Mouse (Mus musculus): ENCODE data around the gene Negr1. TPM values are rescaled to one million over a fixed set of nuclear protein-coding genes. Genes with fewer than 3 reads are reported as not detected.

Negr1 gene
- polyA plus RNA-seq, 1 experiment = 1.7 TPM

GRCm38 (mm10) chr3:157116024-157116423, 554.4 kb downstream of the Negr1 start:
- no peaks in the 10 kb centered on the region for H3K36me3 ChIP-seq (ENCODE audit: control insufficient read depth, insufficient read depth, low read length)
- H3K27ac ChIP-seq (ENCODE audit: insufficient read depth, low read depth, low read length) = no peak overlapping the region
- WGBS = 94% methylated on average over 1 of the region's 1 CpGs
- no peaks in the 10 kb centered on the region for H3K4me1 ChIP-seq (ENCODE audit: control insufficient read depth, insufficient read depth, low read length)
- DNase-seq = no peak
- TF ChIP-seq POLR2A (IDR thresholded peaks at IDR 0.05; ENCODE audit: low read depth, low read length) = no peak
- no peak for TF ChIP-seq CTCF (conservative IDR thresholded peaks at IDR 0.05; ENCODE audit: insufficient read depth, insufficient read length, low read depth, low read length)
- no peaks in the 10 kb centered on the region for H3K27me3 ChIP-seq (replicated peaks; ENCODE audit: control insufficient read depth, insufficient read depth, low read length)
- no peak overlapping the region for H3K4me3 ChIP-seq (ENCODE audit: insufficient read depth, low read depth, low read length)

GRCm38 (mm10) chr3:157119916-157120315, 558.3 kb downstream of the Negr1 start:
- Histone ChIP-seq H3K36me3 (ENCODE audit: control insufficient read depth, insufficient read depth, low read length) (no peaks in the 10 kb centered on the region), H3K4me1 (ENCODE audit: control insufficient read depth, insufficient read depth, low read length) (no peaks in the 10 kb centered on the region), H3K27me3 (replicated peaks; ENCODE audit: control insufficient read depth, insufficient read depth, low read length) (no peaks in the 10 kb centered on the region), H3K4me3 (ENCODE audit: insufficient read depth, low read depth, low read length) (no peak overlapping the region), H3K27ac (ENCODE audit: insufficient read depth, low read depth, low read length) (no peak overlapping the region)
- TF ChIP-seq POLR2A (IDR thresholded peaks at IDR 0.05; ENCODE audit: low read depth, low read length) (no peak), CTCF (conservative IDR thresholded peaks at IDR 0.05; ENCODE audit: insufficient read depth, insufficient read length, low read depth, low read length) (no peak)
- WGBS = 77% methylated on average over 2 of the region's 2 CpGs
- DNase-seq = no peak

GRCm38 (mm10) chr3:157146124-157146855, 584.7 kb downstream of the Negr1 start:
- no peak overlapping the region for H3K27ac ChIP-seq (ENCODE audit: insufficient read depth, low read depth, low read length)
- no peak for DNase-seq
- H3K36me3 ChIP-seq (ENCODE audit: control insufficient read depth, insufficient read depth, low read length) = no peaks in the 10 kb centered on the region
- TF ChIP-seq CTCF (conservative IDR thresholded peaks at IDR 0.05; ENCODE audit: insufficient read depth, insufficient read length, low read depth, low read length) (no peak), POLR2A (IDR thresholded peaks at IDR 0.05; ENCODE audit: low read depth, low read length) (no peak)
- no peaks in the 10 kb centered on the region for H3K27me3 ChIP-seq (replicated peaks; ENCODE audit: control insufficient read depth, insufficient read depth, low read length)
- H3K4me1 ChIP-seq (ENCODE audit: control insufficient read depth, insufficient read depth, low read length) = no peaks in the 10 kb centered on the region
- no peak overlapping the region for H3K4me3 ChIP-seq (ENCODE audit: insufficient read depth, low read depth, low read length)
- 81% methylated on average over 14 of the region's 14 CpGs for WGBS

DNA sequence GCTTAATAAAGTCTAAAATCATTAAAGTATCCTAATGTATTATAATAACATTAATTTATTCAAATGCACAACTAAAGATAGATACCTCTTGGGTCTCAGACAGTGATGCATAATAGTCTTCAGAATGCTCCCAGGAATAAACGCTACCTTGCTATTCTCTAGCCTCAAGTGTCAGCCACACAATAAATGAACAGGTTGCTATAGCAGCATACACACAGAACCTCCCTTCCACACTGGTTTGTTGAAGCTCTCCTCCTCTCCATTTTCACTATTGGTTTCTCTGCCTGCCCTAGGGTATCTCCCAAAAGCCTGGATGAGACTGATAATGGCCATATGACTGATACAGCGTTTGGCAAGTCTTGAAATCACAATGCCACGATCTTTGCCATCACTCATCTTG, 593.3 kb downstream of the Negr1 start:
- H3K4me1 ChIP-seq (ENCODE audit: control insufficient read depth, insufficient read depth, low read length) = no peaks in the 10 kb centered on the region
- no peaks in the 10 kb centered on the region for H3K36me3 ChIP-seq (ENCODE audit: control insufficient read depth, insufficient read depth, low read length)
- H3K27me3 ChIP-seq (replicated peaks; ENCODE audit: control insufficient read depth, insufficient read depth, low read length) = no peaks in the 10 kb centered on the region
- no peak overlapping the region for H3K4me3 ChIP-seq (ENCODE audit: insufficient read depth, low read depth, low read length)
- H3K27ac ChIP-seq (ENCODE audit: insufficient read depth, low read depth, low read length) = no peak overlapping the region
- no peak for TF ChIP-seq POLR2A (IDR thresholded peaks at IDR 0.05; ENCODE audit: low read depth, low read length)
- TF ChIP-seq CTCF (conservative IDR thresholded peaks at IDR 0.05; ENCODE audit: insufficient read depth, insufficient read length, low read depth, low read length) = no peak
- WGBS = 80% methylated on average over 3 of the region's 3 CpGs
- no peak for DNase-seq

- H3K4me3 ChIP-seq (ENCODE audit: insufficient read depth, low read depth, low read length) = no peak overlapping the region
- DNase-seq = no peak
- no peaks in the 10 kb centered on the region for H3K27me3 ChIP-seq (replicated peaks; ENCODE audit: control insufficient read depth, insufficient read depth, low read length)
- no peaks in the 10 kb centered on the region for H3K36me3 ChIP-seq (ENCODE audit: control insufficient read depth, insufficient read depth, low read length)
- TF ChIP-seq CTCF (conservative IDR thresholded peaks at IDR 0.05; ENCODE audit: insufficient read depth, insufficient read length, low read depth, low read length) (no peak), POLR2A (IDR thresholded peaks at IDR 0.05; ENCODE audit: low read depth, low read length) (no peak)
- no peak overlapping the region for H3K27ac ChIP-seq (ENCODE audit: insufficient read depth, low read depth, low read length)
- no peaks in the 10 kb centered on the region for H3K4me1 ChIP-seq (ENCODE audit: control insufficient read depth, insufficient read depth, low read length)
Measured at GRCm38 (mm10) chr3:157155513-157155912, 593.9 kb downstream of the Negr1 start.

DNA sequence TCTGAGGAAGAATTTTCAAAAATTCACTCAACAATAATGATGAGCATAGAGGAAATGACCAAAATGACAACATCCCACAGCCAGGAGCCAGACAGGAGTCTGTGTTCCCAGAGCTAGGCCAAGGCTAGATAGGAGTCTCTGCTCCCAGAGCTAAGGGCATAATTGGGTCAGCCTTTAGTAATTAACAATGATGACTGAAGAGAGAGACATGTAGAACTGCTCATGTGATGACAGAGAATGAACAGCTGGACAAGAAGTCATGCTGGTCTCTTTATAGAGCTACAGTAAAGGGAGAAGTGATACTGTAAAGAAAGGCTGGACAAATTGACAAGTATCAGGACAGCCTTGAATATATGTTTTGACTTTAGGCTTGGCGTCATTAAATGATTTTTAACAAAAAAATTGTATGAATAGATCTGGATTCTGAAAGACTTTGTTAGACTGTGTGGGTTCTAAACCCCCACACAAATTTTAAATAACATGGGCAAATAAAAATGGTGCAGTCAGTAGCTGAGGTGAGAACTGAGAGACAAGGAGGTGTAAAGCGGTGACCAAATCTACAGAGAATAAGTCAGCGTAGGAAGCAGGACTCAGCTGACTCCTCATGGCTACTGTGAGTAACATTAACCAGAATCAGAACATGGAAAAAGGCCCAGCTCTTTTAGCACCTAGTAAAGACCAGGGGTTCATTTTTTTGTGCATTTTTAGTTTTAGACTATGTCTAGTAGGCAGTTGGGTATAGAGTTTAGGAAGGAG, 603.4 kb downstream of the Negr1 start:
- no peak overlapping the region for H3K27ac ChIP-seq (ENCODE audit: insufficient read depth, low read depth, low read length)
- H3K4me3 ChIP-seq (ENCODE audit: insufficient read depth, low read depth, low read length) = no peak overlapping the region
- no peak for DNase-seq
- no peaks in the 10 kb centered on the region for H3K36me3 ChIP-seq (ENCODE audit: control insufficient read depth, insufficient read depth, low read length)
- no peaks in the 10 kb centered on the region for H3K27me3 ChIP-seq (replicated peaks; ENCODE audit: control insufficient read depth, insufficient read depth, low read length)
- WGBS = 96% methylated on average over 3 of the region's 3 CpGs
- TF ChIP-seq CTCF (conservative IDR thresholded peaks at IDR 0.05; ENCODE audit: insufficient read depth, insufficient read length, low read depth, low read length) (no peak), POLR2A (IDR thresholded peaks at IDR 0.05; ENCODE audit: low read depth, low read length) (no peak)
- no peaks in the 10 kb centered on the region for H3K4me1 ChIP-seq (ENCODE audit: control insufficient read depth, insufficient read depth, low read length)

- Histone ChIP-seq H3K4me1 (ENCODE audit: control insufficient read depth, insufficient read depth, low read length) (no peaks in the 10 kb centered on the region), H3K4me3 (ENCODE audit: insufficient read depth, low read depth, low read length) (no peak overlapping the region), H3K27ac (ENCODE audit: insufficient read depth, low read depth, low read length) (no peak overlapping the region), H3K27me3 (replicated peaks; ENCODE audit: control insufficient read depth, insufficient read depth, low read length) (no peaks in the 10 kb centered on the region), H3K36me3 (ENCODE audit: control insufficient read depth, insufficient read depth, low read length) (no peaks in the 10 kb centered on the region)
- 81% methylated on average over 2 of the region's 2 CpGs for WGBS
- DNase-seq = no peak
- no peak for TF ChIP-seq CTCF (conservative IDR thresholded peaks at IDR 0.05; ENCODE audit: insufficient read depth, insufficient read length, low read depth, low read length)
- no peak for TF ChIP-seq POLR2A (IDR thresholded peaks at IDR 0.05; ENCODE audit: low read depth, low read length)
Measured at GRCm38 (mm10) chr3:157181975-157182374, 620.4 kb downstream of the Negr1 start.

Measured in kidney, adult 2 months (tissue).